Mouse (Mus musculus) neural tube, embryonic 12.5 days (tissue): ENCODE data around the gene Tuba1c. TPM values are rescaled to one million over a fixed set of nuclear protein-coding genes. Genes with fewer than 3 reads are reported as not detected.

ENCODE experiments used
- ATAC-seq: fragments of 200-750 bp; cut with Nextera tagmentation; 2 replicates; pipeline ENCODE4 v1.8.0; 2017; ENCODE audit warnings: low read depth, mild to moderate bottlenecking, moderate TSS enrichment, moderate library complexity; ENCODE audit not compliant: low FRiP score
- H3K27ac ChIP-seq: fragments of 300-500 bp; sonication (generic); 2 replicates; pipeline ENCODE4 v1.5.1; 2016
- H3K27me3 ChIP-seq: fragments of 300-500 bp; sonication (generic); replicated peaks from 2 replicates; pipeline ENCODE4 v1.6.1; 2016; ENCODE audit warnings: mild to moderate bottlenecking
- H3K36me3 ChIP-seq: fragments of 300-500 bp; sonication (generic); 2 replicates; pipeline ENCODE4 v1.6.1; 2016; ENCODE audit warnings: mild to moderate bottlenecking
- H3K4me1 ChIP-seq: fragments of 300-500 bp; sonication (generic); 2 replicates; pipeline ENCODE4 v1.6.1; 2016
- H3K4me2 ChIP-seq: fragments of 300-500 bp; sonication (generic); replicated peaks from 2 replicates; pipeline ENCODE4 v1.6.1; 2016; ENCODE audit warnings: mild to moderate bottlenecking
- H3K4me3 ChIP-seq: fragments of 300-500 bp; sonication (generic); 2 replicates; pipeline ENCODE4 v1.5.1; 2016
- H3K9ac ChIP-seq: fragments of 300-500 bp; sonication (generic); 2 replicates; pipeline ENCODE4 v1.6.1; 2016; ENCODE audit warnings: mild to moderate bottlenecking
- H3K9me3 ChIP-seq: fragments of 300-500 bp; sonication (generic); 2 replicates; pipeline ENCODE4 v1.6.1; 2016; ENCODE audit warnings: mild to moderate bottlenecking
- WGBS: fragments of 180-500 bp; shearing (Covaris S2); methylation state at CpG from one replicate; pipeline ENCODE4 v1.1.7; 2016; 5-methylcytosine and 5-hydroxymethylcytosine counted together
- polyA plus RNA-seq: library from polyadenylated mRNA; unstranded; fragments of >200 nt; fragmentation: Nextera tagmentation; extraction: Ambion mirVana; gene quantifications from 2 replicates; pipeline ENCODE4 v1.2.1, GENCODE M21; 2016

Tuba1c gene
- polyA plus RNA-seq, 1 experiment from 2014 or later = 62.0 TPM

- H3K27me3 ChIP-seq = no peaks in the 10 kb centered on the region
- H3K36me3 ChIP-seq = no peaks in the 10 kb centered on the region
- no peaks in the 10 kb centered on the region for H3K9me3 ChIP-seq
- no peak overlapping the region for H3K27ac ChIP-seq
- H3K9ac ChIP-seq = no peak overlapping the region
- 44% methylated on average over 14 of the region's 14 CpGs for WGBS
- H3K4me1 ChIP-seq = peaks cover 24% of the 10 kb centered on the region
- no peak for ATAC-seq
- no peak overlapping the region for H3K4me3 ChIP-seq
- peak overlapping the region; percentile 49 for H3K4me2 ChIP-seq
Observed at GRCm38 (mm10) chr15:99000535-99001283, 29.0 kb upstream of the Tuba1c start.

DNA sequence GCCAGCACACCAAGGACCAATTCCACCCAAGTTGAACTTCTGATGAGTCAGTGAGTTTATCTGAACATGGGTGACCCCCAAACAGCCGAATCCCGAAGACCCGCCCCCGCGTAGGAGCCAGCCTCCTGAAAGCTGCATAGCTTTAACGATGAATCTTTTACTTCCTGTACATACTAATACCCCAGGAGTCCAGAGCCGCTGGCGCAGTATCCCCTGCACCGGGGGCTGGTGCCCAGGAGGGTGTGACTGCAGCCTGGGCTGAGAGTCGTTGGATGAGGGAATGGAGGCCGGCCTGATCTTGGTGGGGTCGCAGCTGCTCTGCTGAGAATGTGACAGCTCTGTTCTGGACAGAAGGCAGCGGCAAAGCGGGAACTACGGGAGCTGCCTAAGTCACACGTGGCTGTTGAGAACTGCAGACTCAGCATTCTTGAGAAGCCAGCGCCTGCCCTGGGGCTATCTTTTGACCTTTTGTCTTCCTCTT lies 28.2 kb upstream of the Tuba1c start:
- no peak overlapping the region for H3K4me3 ChIP-seq
- H3K27me3 ChIP-seq = no peaks in the 10 kb centered on the region
- no peaks in the 10 kb centered on the region for H3K9me3 ChIP-seq
- no peak for ATAC-seq
- peaks cover 24% of the 10 kb centered on the region for H3K4me1 ChIP-seq
- no peaks in the 10 kb centered on the region for H3K36me3 ChIP-seq
- H3K27ac ChIP-seq = no peak overlapping the region
- H3K9ac ChIP-seq = 0 out of 2 replicates have a peak overlapping the region, but pooled peaks have one; percentile 26
- WGBS = 21% methylated on average over 17 of the region's 17 CpGs
- peak overlapping the region; percentile 49 for H3K4me2 ChIP-seq

DNA sequence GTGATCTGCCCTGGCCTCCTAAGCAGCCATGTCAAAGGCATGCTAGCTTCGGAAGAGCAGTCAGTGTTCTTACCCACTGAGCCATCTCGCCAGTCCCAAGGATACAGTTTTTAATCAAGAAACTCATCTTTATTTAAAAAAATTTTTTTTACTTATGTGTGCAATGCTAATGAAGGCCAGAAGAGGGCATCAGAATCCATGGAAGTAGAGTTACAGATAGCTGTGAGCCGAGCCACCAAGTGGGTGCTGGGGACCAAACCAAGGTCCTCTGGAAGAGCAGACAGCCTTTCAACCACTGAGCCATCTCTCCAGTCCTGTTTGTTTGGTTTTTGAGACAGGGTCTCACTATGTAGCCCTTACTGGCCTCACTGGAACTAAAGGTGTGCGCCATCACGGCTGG lies 26.1 kb upstream of the Tuba1c start:
- no peak for ATAC-seq
- Histone ChIP-seq H3K9me3 (no peaks in the 10 kb centered on the region), H3K27ac (no peak overlapping the region), H3K4me2 (no peak overlapping the region), H3K9ac (no peak overlapping the region), H3K36me3 (no peaks in the 10 kb centered on the region), H3K27me3 (no peaks in the 10 kb centered on the region), H3K4me1 (peaks cover 15% of the 10 kb centered on the region), H3K4me3 (no peak overlapping the region)
- WGBS = 93% methylated on average over 5 of the region's 5 CpGs

DNA sequence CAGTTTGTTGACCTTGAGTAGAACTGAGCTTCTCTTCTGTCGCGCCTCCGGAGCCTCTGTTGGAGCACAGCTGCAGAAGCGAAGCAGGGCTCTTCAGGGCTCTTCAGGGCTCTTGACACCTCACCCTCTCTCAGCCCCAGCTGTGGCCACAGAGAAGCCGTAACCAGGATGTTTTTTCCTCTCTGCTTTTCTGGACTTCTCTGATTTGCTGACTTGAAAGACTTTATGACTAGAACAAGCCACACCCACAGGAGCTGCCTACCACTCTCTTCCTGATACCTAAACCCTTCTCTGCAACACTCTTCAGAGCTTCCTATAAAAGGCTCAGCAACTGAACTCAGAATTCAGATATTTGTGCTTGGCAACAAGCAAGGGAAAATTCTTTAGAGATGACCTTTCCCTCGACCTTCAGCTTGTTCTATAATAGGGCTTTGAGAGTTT lies 20.9 kb upstream of the Tuba1c start:
- H3K9ac ChIP-seq = no peak overlapping the region
- H3K9me3 ChIP-seq = no peaks in the 10 kb centered on the region
- no peaks in the 10 kb centered on the region for H3K27me3 ChIP-seq
- ATAC-seq = no peak
- 56% methylated on average over 6 of the region's 6 CpGs for WGBS
- no peaks in the 10 kb centered on the region for H3K36me3 ChIP-seq
- no peaks in the 10 kb centered on the region for H3K4me1 ChIP-seq
- H3K4me3 ChIP-seq = no peak overlapping the region
- no peak overlapping the region for H3K27ac ChIP-seq
- H3K4me2 ChIP-seq = no peak overlapping the region

- H3K27me3 ChIP-seq = no peaks in the 10 kb centered on the region
- H3K4me2 ChIP-seq = no peak overlapping the region
- 90% methylated on average over 2 of the region's 2 CpGs for WGBS
- no peak overlapping the region for H3K27ac ChIP-seq
- no peaks in the 10 kb centered on the region for H3K9me3 ChIP-seq
- no peak overlapping the region for H3K4me3 ChIP-seq
- H3K36me3 ChIP-seq = no peaks in the 10 kb centered on the region
- no peaks in the 10 kb centered on the region for H3K4me1 ChIP-seq
- no peak overlapping the region for H3K9ac ChIP-seq
- no peak for ATAC-seq
Observed at GRCm38 (mm10) chr15:99010896-99011295, 18.8 kb upstream of the Tuba1c start.

DNA sequence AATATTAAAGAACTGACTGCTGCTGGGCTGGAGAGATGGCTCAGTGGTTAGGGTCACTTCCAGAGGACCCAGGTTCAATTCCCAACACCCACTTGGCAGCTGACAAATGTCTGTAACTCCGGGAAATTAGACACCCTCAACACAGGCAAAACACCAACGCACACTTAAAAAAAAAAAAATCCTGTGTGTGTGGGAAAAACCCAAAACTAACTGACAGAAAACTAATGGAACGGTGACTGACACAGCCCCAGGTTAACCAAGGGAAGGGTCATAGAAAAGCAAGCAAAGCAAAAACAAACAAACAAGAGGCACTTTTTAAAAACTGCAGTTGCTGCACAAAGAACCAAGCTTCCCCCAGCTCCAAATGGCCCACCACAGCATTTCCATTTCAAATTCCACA lies 17.7 kb upstream of the Tuba1c start:
- no peaks in the 10 kb centered on the region for H3K27me3 ChIP-seq
- H3K4me2 ChIP-seq = no peak overlapping the region
- ATAC-seq = no peak
- no peak overlapping the region for H3K9ac ChIP-seq
- H3K4me1 ChIP-seq = no peaks in the 10 kb centered on the region
- 88% methylated on average over 3 of the region's 3 CpGs for WGBS
- H3K27ac ChIP-seq = no peak overlapping the region
- H3K36me3 ChIP-seq = no peaks in the 10 kb centered on the region
- no peaks in the 10 kb centered on the region for H3K9me3 ChIP-seq
- no peak overlapping the region for H3K4me3 ChIP-seq

GRCm38 (mm10) chr15:99014496-99015030 lies 15.1 kb upstream of the Tuba1c start:
- ATAC-seq = no peak
- no peak overlapping the region for H3K4me2 ChIP-seq
- WGBS = 72% methylated on average over 9 of the region's 9 CpGs

DNA sequence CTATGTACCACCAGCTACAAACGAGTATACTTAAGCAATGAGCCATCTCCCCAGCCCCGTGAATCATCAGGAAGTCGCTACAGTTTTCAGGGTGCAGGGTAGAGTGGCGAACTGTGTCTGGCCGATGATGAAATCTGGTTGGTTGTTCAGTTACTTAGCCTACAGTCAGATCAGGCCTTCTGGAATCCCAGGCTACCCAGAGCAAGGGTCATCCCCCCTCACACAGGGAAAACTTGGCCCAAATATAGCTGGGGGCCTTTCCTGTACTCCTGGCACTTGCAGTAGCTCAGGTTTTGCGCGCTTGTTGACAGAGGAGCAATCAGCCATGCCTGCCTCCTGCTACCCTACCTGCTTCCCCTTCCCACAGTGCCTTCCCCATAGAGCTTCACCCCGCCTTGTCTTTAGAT lies 12.3 kb upstream of the Tuba1c start:
- Histone ChIP-seq H3K27ac (no peak overlapping the region), H3K4me1 (peaks cover 2% of the 10 kb centered on the region; the same call in 1 of the 2 replicates), H3K27me3 (no peaks in the 10 kb centered on the region), H3K4me2 (no peak overlapping the region), H3K9me3 (no peaks in the 10 kb centered on the region), H3K36me3 (no peaks in the 10 kb centered on the region), H3K9ac (no peak overlapping the region), H3K4me3 (no peak overlapping the region)
- 85% methylated on average over 8 of the region's 8 CpGs for WGBS
- ATAC-seq = no peak

More at GRCm38 (mm10) chr15:99014496-99015030, 15.1 kb upstream of the Tuba1c start:
- Histone ChIP-seq H3K9me3 (no peaks in the 10 kb centered on the region), H3K27ac (no peak overlapping the region), H3K9ac (no peak overlapping the region), H3K27me3 (no peaks in the 10 kb centered on the region), H3K36me3 (no peaks in the 10 kb centered on the region), H3K4me3 (no peak overlapping the region), H3K4me1 (peaks cover 2% of the 10 kb centered on the region; the same call in 1 of the 2 replicates)

GRCm38 (mm10) chr15:99017986-99018385 lies 11.7 kb upstream of the Tuba1c start:
- Histone ChIP-seq H3K9me3 (no peaks in the 10 kb centered on the region), H3K9ac (no peak overlapping the region), H3K4me1 (peaks cover 2% of the 10 kb centered on the region; the same call in 1 of the 2 replicates), H3K27me3 (no peaks in the 10 kb centered on the region), H3K27ac (no peak overlapping the region), H3K4me2 (no peak overlapping the region), H3K36me3 (no peaks in the 10 kb centered on the region), H3K4me3 (no peak overlapping the region)
- 61% methylated on average over 9 of the region's 9 CpGs for WGBS
- ATAC-seq = no peak

- Histone ChIP-seq H3K36me3 (no peaks in the 10 kb centered on the region), H3K9ac (no peak overlapping the region), H3K4me2 (no peak overlapping the region), H3K27ac (no peak overlapping the region), H3K4me1 (peaks cover 2% of the 10 kb centered on the region; the same call in 1 of the 2 replicates), H3K27me3 (no peaks in the 10 kb centered on the region), H3K4me3 (no peak overlapping the region), H3K9me3 (no peaks in the 10 kb centered on the region)
- 83% methylated on average over 4 of the region's 4 CpGs for WGBS
- ATAC-seq = no peak
Observed at GRCm38 (mm10) chr15:99018630-99019029, 11.1 kb upstream of the Tuba1c start.

DNA sequence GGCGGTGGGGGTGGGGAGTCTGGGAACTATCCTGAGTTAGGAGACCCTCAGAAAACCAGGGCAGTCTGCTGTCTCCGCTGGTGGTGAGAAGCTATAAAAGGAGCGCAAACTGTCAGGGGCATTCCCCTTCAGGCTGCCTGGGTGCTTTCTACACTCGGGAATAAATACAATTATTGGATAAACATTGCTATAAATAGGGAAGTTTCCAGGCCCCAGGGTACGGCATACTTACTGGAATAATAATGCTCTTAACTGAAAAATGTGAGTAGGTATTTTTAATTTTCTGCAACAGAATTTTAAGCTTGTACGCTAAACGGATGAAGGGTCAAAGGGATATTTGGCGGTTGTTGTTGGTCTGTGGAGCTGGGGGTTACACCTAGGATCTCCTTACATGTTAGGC lies 10.3 kb upstream of the Tuba1c start:
- H3K27me3 ChIP-seq = no peaks in the 10 kb centered on the region
- no peaks in the 10 kb centered on the region for H3K36me3 ChIP-seq
- no peaks in the 10 kb centered on the region for H3K9me3 ChIP-seq
- no peak for ATAC-seq
- 0 out of 2 replicates have a peak overlapping the region, but pooled peaks have one; percentile 18 for H3K4me2 ChIP-seq
- peaks cover 2% of the 10 kb centered on the region; the same call in 1 of the 2 replicates for H3K4me1 ChIP-seq
- H3K4me3 ChIP-seq = no peak overlapping the region
- H3K9ac ChIP-seq = 0 out of 2 replicates have a peak overlapping the region, but pooled peaks have one; percentile 21
- 55% methylated on average over 8 of the region's 8 CpGs for WGBS
- H3K27ac ChIP-seq = no peak overlapping the region

- Histone ChIP-seq H3K4me2 (no peak overlapping the region), H3K27ac (no peak overlapping the region), H3K36me3 (no peaks in the 10 kb centered on the region), H3K4me1 (peaks cover 2% of the 10 kb centered on the region; the same call in 1 of the 2 replicates), H3K9ac (no peak overlapping the region), H3K27me3 (no peaks in the 10 kb centered on the region), H3K9me3 (no peaks in the 10 kb centered on the region), H3K4me3 (no peak overlapping the region)
- WGBS = 89% methylated on average over 4 of the region's 4 CpGs
- no peak for ATAC-seq
Observed at GRCm38 (mm10) chr15:99020171-99020570, 9.5 kb upstream of the Tuba1c start.
